Mouse (Mus musculus) adrenal gland, adult 18-20 months (tissue): ENCODE results near the gene Grrp1. TPM values are rescaled to one million over a fixed set of nuclear protein-coding genes. Genes with fewer than 3 reads are reported as not detected.
"Not testable (repeated sequence)": the region's sequence is repeated elsewhere in the genome, so short reads cannot be mapped to it uniquely, and the experiment has no call there.

Source experiments
- DNase-seq, 2 experiments: peaks; one replicate each; pipeline ENCODE4 v3.0.0; 2021 to 2022; ENCODE audit warnings: low spot score in 2 of 2
- total RNA-seq, 2 experiments: library from RNA; stranded (reverse); gene quantifications; 1 replicate in 1 of 2; 2 replicates in 1 of 2; pipeline ENCODE4 v1.2.3; 2021

The Grrp1 gene
- total RNA-seq, 2 experiments from 2014 or later: 9.3 to 10.0 TPM

DNA sequence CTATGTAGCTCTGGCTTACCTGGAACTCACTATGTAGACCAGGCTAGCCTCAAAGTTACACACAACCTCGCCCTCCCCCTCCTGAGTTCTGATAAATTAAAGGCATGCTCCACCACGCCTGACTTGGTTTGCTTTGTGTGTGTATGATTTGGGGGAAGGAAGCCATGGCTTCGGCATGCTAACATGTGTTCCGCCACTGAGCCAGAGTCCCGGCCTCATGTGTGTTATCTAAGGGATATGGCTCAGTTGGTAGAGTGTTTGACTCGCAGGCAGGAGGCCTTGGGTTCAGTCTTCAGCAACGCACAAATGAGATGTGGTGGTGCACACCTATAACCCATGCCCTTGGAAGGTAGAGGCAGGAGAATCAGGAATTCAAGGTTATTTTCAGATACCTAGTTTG lies 18.1 kb upstream of the Grrp1 start:
- DNase-seq: no peak

DNA sequence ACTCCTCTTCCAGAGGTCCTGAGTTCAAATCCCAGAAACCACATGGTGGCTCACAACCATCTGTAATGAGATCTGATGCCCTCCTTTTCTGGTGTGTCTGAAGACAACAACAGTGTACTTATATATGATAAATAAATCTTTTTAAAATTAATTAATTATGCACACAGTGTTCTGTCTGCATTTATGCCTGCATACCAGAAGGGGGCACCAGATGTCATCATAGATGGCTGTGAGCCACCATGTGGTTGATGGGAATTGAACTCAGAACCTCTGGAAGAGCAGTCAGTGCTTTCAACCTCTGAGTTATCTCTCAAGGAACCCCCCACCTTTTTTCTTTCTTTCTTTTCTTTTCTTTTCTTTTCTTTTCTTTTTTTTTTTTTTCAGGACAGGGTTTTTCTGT lies 15.7 kb upstream of the Grrp1 start:
- DNase-seq: not testable (repeated sequence)

DNA sequence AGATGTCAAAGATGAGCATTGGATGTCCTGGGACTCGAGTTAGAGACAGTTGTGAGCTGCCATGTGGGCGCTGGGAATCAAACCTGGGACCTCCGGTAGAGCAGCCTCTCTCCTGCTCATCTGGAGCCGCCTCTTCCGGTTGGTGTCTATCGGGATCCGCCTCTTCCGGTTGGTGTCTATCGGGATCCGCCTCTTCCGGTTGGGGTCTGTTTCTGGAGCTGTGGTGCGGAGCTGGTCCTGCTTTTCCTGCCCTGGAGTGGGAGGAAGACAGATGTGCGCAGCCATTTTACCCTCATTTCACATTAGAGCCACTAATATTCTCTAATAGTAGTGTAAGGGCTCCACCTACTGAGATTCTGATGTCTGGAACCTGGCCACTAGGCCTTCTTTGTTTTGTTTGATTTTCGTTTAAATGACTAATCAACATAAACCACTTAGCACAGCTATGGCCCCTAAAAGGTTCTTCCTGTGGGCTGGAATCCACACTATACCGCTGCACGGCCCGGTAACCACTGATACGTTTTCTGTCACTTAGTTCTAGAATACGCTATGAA lies 14.3 kb upstream of the Grrp1 start:
- no peak for DNase-seq

DNA sequence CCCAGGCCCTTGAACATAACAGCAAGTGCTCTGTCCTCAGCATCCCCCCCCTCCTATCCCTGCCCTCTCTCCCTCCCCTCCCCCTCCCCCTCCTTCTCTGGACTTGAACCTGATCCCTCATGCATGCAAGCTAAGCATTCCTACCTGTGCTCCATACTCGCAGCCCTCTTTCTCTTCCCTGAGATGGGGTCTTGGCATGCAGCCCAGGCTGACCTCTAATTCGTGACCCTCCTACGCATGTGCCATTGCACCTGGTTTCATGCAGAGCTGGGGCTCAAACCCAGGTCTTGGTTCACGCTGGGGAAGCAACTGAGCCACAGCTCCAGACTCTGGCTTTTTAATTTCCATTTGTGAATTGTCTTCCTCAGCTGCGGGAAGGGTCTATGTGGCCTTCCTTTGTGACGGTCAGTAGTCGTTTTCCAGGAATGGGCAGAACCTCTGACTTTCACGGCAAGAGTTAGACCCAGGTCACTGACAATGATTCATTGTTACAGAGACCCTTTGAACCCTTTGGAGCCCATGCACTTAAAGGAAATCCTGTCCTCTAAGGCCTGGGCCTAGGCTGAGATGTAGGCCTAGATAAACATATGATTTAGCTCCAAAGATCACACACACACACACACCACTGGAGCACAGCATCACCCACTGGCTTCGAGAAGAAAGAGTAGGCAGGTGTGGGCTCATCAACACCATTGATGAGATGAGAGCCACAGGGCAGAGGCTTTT lies 12.1 kb upstream of the Grrp1 start:
- no peak for DNase-seq

DNA sequence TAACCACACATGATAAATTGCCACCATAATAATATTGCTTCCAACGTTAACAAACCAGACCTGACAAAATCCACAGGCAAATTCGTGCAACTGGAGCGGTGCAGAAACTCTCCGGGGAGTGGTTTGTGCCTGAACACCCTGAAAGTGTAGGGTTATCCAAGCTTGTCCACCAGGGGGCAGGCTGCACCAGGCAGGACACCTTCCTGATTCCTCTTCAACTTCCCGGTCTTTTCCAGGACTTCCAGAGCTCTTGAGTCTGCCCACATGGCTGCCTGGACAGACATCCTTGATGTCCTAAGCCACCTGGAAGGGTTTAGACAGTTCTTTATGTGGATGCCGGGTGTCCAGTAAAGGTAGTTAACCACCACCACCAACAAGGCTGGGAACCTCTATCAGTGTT lies 9.3 kb upstream of the Grrp1 start:
- DNase-seq: peak; percentile 70 to 75

DNA sequence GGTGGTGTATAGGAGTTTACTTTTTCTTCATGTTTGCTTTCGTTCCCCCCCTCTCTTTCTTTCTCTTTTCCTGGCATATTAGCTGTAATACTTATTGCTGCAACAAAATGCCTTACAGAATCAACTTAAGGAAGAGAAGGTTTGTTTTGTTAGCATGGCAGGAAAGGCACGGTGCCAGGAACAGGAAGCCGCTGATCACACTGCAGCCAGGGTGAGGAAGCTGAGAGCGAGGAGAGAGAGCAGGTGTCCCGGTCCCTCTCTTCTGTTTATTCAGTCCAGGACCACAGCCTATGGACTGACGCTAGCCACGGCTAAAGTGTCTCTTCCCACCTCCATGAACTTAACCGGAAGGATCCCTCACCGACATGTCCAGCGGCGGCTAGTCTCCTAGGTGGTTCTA lies 4.4 kb upstream of the Grrp1 start:
- DNase-seq: no peak

DNA sequence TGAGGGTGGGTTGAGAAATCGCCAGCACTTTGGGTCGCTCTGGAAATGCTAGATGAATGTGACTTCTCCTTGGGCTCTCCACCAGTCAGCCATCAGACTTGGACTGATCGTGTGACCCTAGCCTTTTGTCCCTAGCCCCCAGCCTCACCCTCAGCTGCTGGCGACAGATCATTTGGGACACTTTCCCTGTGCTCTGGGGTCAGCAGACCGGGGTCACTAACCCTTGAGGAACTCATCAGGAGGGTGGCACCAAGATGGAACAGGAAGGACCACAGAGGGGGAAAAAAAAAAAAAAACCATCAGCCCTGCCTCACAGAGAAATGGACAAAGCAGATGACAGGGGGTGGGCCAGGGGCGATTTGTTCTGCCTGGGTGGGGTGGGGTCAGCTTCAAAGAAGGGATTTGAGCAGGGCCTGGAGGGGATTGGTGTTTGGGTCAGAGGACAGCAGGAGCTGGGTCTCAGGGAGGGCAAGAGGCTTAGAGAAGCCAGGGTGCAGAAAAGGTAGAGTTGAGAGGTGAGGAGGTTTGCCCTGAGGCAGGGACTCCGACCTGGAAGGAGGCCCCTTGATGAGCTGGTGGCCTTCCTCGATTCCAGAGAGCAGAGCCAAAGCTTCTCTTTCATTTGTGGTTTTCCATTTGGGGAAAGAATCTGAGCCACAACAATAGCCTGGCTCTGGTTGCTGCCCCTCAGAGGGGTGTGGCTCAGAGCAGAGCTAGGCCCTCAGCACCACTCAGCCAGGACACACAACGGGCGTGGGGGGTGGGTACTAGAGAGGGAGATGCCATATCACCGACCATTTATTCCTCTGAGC lies 3.5 kb upstream of the Grrp1 start:
- no peak for DNase-seq

DNA sequence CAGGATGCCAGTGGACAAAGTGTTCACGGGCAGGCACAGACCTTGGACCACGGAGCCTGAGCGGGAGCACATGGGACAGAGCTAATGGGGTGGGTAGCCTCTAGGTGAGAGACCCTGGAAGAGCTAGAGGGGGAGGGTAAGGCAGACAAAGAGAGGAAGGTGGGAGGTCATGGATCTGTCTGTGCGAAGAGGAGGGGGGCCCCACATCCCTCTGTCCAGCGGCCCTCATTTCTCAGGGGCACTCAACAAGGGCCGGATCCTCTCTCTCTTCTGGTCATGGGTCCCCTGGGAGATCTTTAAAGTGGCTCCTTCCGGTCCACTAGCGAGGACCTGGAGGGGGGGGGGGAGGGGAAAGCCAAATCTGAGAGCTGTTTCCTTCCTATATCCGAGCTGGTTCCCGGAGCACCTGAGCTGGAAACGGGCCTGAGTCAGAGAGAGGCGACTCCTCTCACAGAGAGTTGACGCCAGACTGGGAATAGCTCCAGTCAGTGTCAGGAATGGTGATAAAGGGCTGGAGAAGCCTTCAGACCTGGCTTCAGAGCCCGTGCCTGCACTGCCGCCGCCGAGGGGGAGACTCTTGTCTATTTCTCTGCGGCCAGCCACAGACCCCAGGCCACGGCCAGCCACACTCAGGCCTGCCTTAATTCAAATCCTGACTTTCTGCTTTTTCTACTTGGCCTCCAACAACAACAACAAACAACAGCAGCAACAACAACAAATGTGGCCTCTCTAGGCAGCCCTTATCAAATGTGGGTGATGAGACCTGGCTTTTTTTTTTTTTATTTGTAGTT lies 2.7 kb upstream of the Grrp1 start:
- DNase-seq: no peak

DNA sequence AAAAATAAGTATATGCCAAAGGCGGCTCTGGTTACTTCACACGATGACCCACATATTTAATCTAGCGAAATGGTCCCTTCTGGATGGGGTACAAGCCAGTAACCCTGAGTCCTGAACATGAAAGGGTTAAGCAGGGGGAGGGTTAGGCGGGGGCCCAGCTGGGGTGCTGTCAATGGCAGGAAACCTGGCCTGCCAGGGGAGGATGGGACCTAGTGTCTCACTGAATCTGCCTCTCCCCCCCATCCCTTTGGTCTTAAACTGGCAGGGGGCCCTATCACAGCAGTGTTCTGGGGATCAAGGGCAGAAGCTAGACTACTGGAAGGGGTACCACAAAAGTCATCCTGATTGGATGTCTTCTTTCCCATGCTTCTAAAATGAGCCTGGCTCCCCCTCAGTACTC lies 1.9 kb upstream of the Grrp1 start:
- DNase-seq: no peak

DNA sequence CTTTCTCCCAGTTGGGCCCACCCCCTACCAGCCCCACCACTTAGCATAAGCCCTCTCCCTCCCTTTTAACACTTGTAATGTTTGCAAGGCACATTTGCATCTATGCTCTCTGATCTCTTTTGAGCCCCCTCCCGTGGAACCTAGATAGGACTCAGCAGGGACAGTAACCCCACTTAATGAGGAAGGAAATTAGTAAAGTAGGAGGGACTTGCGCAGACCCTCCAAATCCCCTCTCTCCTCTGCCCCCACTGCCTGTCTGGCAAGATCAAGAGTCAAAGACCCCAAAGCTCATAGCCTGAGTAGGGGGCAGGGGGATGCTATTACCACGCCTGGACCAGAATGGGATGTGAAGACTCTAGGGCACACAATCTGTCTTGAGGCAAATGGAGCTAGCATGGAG lies 929 bp upstream of the Grrp1 start:
- no peak for DNase-seq

DNA sequence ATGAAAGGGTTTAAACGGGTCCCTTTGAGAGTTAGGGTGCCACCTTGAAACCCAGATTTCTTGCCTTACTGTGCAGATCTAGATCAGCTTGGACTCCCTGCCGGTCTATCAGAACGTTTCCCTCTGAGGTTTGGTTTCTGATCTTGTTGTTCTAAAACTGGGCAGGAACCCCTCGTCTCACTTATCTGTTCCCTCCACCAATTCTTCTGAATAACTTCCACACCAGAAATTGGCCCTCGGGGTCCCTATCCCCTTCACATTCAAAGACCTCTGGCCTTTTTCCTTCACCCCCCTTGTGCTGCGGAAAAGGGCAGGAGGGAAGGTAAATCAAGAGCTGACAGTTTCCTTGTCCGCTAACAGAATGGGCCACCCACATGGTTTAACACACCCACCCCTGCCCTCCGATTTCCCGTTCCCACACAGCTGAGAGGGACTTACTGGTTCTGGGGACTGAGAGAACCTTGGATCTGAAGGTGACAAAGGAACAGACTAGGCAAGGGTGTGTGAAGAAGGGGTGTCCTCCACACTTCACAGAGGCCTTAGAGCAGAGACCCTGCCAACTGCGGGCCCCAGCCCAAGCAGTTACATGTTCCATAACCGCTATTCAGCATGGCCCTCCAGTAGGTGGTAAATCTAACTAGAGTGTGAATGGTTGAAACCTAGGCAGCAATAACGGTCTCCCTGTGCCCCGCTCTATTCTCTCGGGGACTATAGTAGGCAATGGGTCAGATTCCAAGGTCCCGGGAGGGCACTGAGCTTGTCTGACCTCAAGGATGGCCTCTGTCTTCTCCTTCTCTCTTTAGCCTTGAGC lies 790 bp downstream of the Grrp1 start:
- no peak for DNase-seq

DNA sequence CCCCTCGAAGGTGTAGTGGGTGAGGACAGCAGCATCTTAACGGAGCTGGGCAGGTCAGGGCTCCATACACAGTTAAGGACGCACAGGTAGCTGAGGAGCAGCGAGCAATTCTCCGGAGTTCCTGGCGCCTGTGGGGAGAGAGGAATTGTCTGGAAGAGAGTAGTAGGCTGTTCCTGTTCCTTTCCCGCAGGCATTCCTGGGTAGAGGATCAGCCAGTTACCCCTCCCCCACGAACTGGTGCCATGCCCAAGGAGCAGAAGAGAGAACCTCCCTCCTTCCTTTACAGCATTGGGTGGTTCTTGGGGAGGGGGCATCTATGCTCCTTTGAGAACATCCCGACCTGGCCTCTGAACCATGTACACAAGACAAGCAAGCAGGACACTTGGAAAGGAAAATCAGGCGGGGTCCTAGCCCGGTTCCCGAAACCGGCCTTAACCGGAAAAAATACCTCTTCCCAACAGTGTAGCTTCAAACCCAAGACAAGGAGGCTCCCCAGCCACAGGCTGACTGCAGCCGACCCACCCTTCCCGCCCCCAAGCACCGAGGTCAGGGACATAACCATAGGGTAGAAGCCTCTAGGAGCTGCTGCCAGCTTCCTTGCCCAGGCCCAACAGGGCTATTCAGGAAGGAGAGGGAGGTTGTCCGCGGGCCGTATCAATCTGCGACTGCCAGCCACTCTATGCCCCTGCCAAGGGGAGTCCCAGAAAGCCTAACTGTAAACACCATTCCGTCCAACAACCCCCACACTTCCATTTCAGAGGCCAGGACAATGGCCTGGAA lies 1.6 kb downstream of the Grrp1 start:
- DNase-seq: no peak

DNA sequence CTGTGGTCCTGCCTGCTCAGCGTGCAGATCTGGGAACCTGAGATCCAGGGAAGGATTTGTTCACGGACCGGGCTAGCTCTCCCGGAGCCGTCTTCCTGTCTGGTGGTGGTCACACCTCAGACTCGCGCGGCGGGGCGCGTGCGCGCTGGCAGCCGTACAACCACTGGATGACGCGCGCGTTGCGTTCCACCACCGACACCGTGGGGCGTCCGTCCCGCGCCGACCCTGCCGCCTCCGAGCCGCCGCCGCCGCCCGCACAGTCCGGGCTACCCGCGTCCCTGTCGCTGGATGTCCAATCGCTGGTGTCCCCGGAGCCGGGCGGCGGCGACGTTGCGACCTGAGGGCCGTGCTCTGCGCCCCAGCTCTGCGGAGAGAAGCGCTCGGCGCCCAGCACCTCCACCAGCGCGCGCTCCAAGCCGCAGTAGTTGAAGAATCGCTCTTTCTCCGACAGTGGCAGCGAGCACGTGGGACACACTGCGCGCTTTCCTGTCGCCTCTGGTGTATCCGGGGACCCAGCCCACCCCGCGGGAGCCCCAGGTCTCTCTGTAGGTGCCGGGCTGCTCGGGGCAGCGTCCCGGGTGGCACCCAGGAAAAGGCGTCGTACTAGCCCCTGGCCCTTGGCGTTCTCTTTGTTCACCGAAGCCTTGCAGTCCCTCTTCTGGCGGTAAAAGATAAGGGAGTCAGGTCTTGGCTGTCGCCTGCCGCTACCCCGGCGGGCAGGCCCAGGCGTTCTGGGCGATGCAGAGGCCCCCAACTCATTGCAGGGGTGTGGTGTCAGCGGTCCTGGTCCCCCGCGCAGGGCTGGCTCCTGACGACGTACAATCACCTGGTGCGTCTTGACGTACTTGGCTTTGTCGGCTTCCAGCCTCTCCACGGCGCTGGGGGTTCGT lies 2.4 kb downstream of the Grrp1 start:
- no peak for DNase-seq

DNA sequence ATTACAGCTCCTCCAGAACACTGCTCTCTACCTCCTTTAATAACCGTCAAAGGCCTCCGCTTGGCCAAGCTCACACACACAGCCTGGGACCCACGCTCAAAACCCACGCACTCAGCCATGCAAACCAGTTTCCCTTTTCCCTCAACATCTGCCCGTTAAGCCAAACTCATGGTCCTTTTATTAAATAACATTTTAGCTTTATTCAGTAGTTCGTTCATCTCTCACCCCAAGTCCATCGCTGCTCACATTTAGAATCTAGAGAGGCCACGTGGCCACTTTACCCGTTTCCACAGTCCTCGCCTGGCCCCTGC lies 3.0 kb downstream of the Grrp1 start:
- DNase-seq: no peak

DNA sequence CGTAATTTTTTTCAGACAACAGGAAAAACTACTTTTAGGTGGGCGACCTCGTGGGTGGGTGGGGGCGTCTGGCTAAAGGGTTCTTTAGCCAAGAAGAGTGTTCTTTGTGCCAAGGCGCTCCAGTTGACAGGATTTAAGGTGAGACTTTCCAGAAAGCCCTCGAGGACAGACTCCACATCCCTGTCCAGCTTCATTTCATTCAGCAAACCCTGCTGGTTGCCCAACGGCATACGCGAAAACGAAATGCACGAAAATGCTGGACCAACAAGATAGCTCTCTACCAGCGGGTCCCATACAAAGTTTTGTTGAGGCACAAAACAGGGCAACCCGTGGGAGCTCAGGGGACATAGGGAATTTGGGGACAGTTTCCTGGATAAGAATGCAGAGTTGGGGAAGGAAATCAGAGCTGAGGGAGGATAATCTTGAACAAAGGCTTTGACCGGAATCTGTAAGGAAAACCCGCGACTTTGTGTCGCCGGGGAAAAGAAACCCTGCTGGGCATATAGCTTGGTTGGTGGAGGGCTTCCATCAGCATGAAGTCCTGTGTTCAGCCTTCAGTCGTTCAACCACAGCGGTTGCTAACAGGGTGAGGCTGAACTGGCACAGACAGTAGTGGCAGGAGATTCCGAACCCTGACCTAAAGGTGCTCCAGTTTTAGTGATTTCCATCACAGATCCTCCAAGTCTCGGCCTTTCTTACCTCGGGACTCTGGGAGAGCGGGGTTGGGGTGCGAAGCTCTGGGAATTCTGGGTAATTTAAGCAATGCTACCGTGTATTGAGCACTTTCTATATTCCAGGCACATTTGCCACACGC lies 3.6 kb downstream of the Grrp1 start:
- no peak for DNase-seq

DNA sequence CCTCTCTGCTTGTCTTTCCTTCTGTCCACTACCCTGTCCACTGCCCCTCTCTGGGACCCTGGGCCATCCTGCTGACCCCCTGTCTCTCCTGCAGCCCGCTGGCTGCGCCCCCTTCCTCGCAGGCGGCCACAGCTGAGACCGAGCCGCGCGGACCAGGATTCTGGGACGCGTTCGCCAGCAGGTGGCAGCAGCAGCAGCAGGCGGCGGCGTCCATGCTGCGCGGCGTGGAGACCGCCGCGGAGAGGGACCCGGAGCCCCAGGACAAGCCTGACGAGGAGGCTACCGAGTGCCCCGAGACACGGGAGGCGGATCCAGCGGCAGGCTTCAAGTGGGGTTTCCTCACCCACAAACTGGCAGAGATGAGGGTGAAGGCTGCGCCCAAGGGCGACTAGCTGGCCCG lies 4.3 kb downstream of the Grrp1 start:
- DNase-seq: peak; percentile 75 to 81

DNA sequence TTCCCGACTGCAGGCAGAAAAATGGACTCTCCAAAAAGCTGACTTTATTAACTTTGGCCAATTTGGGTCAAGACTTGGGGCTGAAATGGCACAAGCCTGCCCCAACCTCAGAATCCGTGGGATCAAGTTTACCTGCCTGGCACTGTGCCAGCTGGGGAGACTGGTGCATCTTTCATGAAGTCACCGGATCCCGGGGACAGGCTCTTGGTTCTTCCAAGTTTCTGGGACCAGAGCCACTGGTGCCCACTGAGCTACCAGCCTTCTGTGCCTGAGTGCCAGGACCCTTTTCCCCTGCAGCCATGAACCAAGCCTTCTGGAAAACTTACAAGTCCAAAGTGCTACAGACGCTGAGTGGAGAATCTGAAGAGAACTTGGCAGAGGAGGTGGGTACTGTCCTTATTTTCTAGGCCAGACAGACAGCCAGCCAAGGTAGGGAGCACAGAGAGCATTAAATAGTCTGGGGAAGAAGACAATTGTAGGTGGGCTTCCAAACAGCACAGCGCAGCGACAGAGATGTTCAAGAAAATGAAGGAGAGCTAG lies 7.1 kb downstream of the Grrp1 start, which contains the start of gene Gm30191:
Gene Gm30191, plus strand, starts transcription at position 217 of the 540 bp plus-strand sequence.
- no peak for DNase-seq

DNA sequence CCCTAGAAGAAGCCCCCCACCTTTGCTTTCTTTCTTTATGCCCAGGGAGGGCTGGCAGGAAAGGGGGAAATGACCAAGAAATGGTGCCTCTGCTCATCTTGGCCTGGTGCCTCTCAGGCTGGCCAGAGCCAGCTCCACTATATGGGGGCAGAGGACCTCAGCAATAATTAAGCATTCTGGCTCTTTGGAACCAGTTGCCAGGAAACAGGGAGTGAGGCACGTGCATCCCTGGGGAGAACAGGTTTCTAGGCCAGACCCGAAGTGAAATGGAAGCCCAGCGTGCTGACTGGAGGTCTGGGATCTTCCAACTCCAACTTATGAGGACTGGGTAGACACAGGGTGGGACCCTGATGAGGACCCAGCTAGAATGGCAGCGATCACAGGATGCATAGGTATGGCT lies 7.7 kb downstream of the Grrp1 start:
- DNase-seq: no peak
